Mouse (Mus musculus): ENCODE data around the gene Tmeff2. TPM values are rescaled to one million over a fixed set of nuclear protein-coding genes. Genes with fewer than 3 reads are reported as not detected.
"Not testable (repeated sequence)": the region's sequence is repeated elsewhere in the genome, so short reads cannot be mapped to it uniquely, and the experiment has no call there.

The Tmeff2 gene
- total RNA-seq (2021), result 10 to 100 TPM; 53.1 to 57.3 TPM
- long read RNA-seq, transcript Tmeff2-201 (10 exons, 3,343 nt), result major isoform, 140 of 158 reads
- long read RNA-seq, partial matches to known transcripts, result 7 of 158 reads
- long read RNA-seq, other reads (novel, unspliced or antisense), result 11 of 158 reads

- not testable (repeated sequence) for DNase-seq (ENCODE audit: low spot score in 2 of 2)
Observed at GRCm38 (mm10) chr1:50900386-50900785, at the start of gene Tmeff2. TSS of gene Tmeff2 (plus strand) at chr1:50900647.

GRCm38 (mm10) chr1:50861515-50861914 is 38.9 kb upstream of the Tmeff2 start:
- DNase-seq (ENCODE audit: low spot score in 2 of 2), result no peak

GRCm38 (mm10) chr1:50897696-50898095 is 2.8 kb upstream of the Tmeff2 start:
- DNase-seq (ENCODE audit: low spot score in 2 of 2), result peak in 1 of 2 experiments; percentile 40

GRCm38 (mm10) chr1:50924838-50925355 is 24.4 kb downstream of the Tmeff2 start:
- peak; percentile 42 to 80 for DNase-seq (ENCODE audit: low spot score in 2 of 2)

- peak; percentile 22 to 51 for DNase-seq (ENCODE audit: low spot score in 2 of 2)
Observed at GRCm38 (mm10) chr1:50925356-50925921, 25.0 kb downstream of the Tmeff2 start.

- peak in 1 of 2 experiments; percentile 19 for DNase-seq (ENCODE audit: low spot score in 2 of 2)
Observed at GRCm38 (mm10) chr1:50926374-50927060, 26.1 kb downstream of the Tmeff2 start.

GRCm38 (mm10) chr1:50927077-50927611 is 26.7 kb downstream of the Tmeff2 start:
- DNase-seq (ENCODE audit: low spot score in 2 of 2), result peak; percentile 98

- peak; percentile 24 to 57 for DNase-seq (ENCODE audit: low spot score in 2 of 2)
Observed at GRCm38 (mm10) chr1:50927679-50928187, 27.3 kb downstream of the Tmeff2 start.

- no peak for DNase-seq (ENCODE audit: low spot score in 2 of 2)
Observed at GRCm38 (mm10) chr1:50928776-50929175, 28.3 kb downstream of the Tmeff2 start.

- no peak for DNase-seq (ENCODE audit: low spot score in 2 of 2)
Observed at GRCm38 (mm10) chr1:50935076-50935475, 34.6 kb downstream of the Tmeff2 start.

- no peak for DNase-seq (ENCODE audit: low spot score in 2 of 2)
Observed at GRCm38 (mm10) chr1:50935484-50935883, 35.0 kb downstream of the Tmeff2 start.

GRCm38 (mm10) chr1:50940131-50941039 is 39.9 kb downstream of the Tmeff2 start:
- no peak for DNase-seq (ENCODE audit: low spot score in 2 of 2)

- no peak for DNase-seq (ENCODE audit: low spot score in 2 of 2)
Observed at GRCm38 (mm10) chr1:50948575-50948974, 48.1 kb downstream of the Tmeff2 start.

- DNase-seq (ENCODE audit: low spot score in 2 of 2), result no peak
Observed at GRCm38 (mm10) chr1:50958844-50959243, 58.4 kb downstream of the Tmeff2 start.

GRCm38 (mm10) chr1:50961954-50962648 is 61.7 kb downstream of the Tmeff2 start:
- DNase-seq (ENCODE audit: low spot score in 2 of 2), result peak; percentile 54 to 88

GRCm38 (mm10) chr1:50962649-50963000 is 62.2 kb downstream of the Tmeff2 start:
- no peak for DNase-seq (ENCODE audit: low spot score in 2 of 2)

GRCm38 (mm10) chr1:50969685-50970084 is 69.2 kb downstream of the Tmeff2 start:
- DNase-seq (ENCODE audit: low spot score in 2 of 2), result no peak

- DNase-seq (ENCODE audit: low spot score in 2 of 2), result no peak
Observed at GRCm38 (mm10) chr1:50970853-50971252, 70.4 kb downstream of the Tmeff2 start.

GRCm38 (mm10) chr1:50972509-50973436 is 72.3 kb downstream of the Tmeff2 start:
- no peak for DNase-seq (ENCODE audit: low spot score in 2 of 2)

All from layer of hippocampus, adult 18-20 months (tissue).